Mouse (Mus musculus) adipose tissue, adult 10 weeks (tissue): Measurements from ENCODE around the gene Zfp729b. TPM values are rescaled to one million over a fixed set of nuclear protein-coding genes. Genes with fewer than 3 reads are reported as not detected.

Experiments
- polyA plus RNA-seq: library from polyadenylated mRNA; stranded (reverse); fragments of 350-450 nt; fragmentation: Illumina TruSeq; extraction: RNeasy Lipid Tissue Mini Kit (QIAGEN cat#74804); gene quantifications from one replicate; pipeline ENCODE4 v1.2.3, GENCODE M21; 2014; ENCODE audit warnings: low read depth, low replicate concordance

The Zfp729b gene
- polyA plus RNA-seq, result 5.3 TPM

GRCm38 (mm10) chr13:67609066-67609876 is at the start of gene Zfp729b:
TSS of gene Zfp729b (minus strand) at chr13:67609707.

GRCm38 (mm10) chr13:67637294-67638007 is 27.9 kb upstream of the Zfp729b start, which contains the start of the genes Gm49345 and Zfp729a:
TSS of gene Gm49345 (minus strand) at chr13:67637769.
TSS of gene Zfp729a (minus strand) at chr13:67637791.

GRCm38 (mm10) chr13:67553730-67554129 is 55.8 kb downstream of the Zfp729b start, which contains the start of gene Zfp748:
TSS of gene Zfp748 (minus strand) at chr13:67553830.

Other genes starting within 250 kb of the Zfp729b start
- gene Gm28044, start 249.2 kb downstream of the Zfp729b start, polyA plus RNA-seq, result not detected
- 2.4 TPM for gene Zfp953, start 249.1 kb downstream of the Zfp729b start, polyA plus RNA-seq
- gene Gm28041, start 234.0 kb downstream of the Zfp729b start, polyA plus RNA-seq, result 0.48 TPM
- 1.4 TPM for gene Zfp456, start 233.9 kb downstream of the Zfp729b start, polyA plus RNA-seq
- 6.1 TPM for gene Zfp429, start 209.9 kb downstream of the Zfp729b start, polyA plus RNA-seq
- gene Zfp459, start 188.3 kb downstream of the Zfp729b start, polyA plus RNA-seq, result 1.4 TPM
- 9.8 TPM for gene Zfp874a, start 158.1 kb downstream of the Zfp729b start, polyA plus RNA-seq
- 7.1 TPM for gene Zfp874b, start 125.4 kb downstream of the Zfp729b start, polyA plus RNA-seq
- gene Zfp58, start 109.2 kb downstream of the Zfp729b start, polyA plus RNA-seq, result 7.5 TPM
- not detected for gene Gm26965, start 83.6 kb downstream of the Zfp729b start, polyA plus RNA-seq
- 16.9 TPM for gene Zfp87, start 83.5 kb downstream of the Zfp729b start, polyA plus RNA-seq
- gene Zfp748, start 55.9 kb downstream of the Zfp729b start, polyA plus RNA-seq, result 5.2 TPM
- not detected for gene Gm49345, start 28.1 kb upstream of the Zfp729b start, polyA plus RNA-seq
- gene Zfp729a, start 28.1 kb upstream of the Zfp729b start, polyA plus RNA-seq, result 4.5 TPM
- 5.1 TPM for gene Zfp738, start 77.4 kb upstream of the Zfp729b start, polyA plus RNA-seq
- gene Zfp65, start 119.5 kb upstream of the Zfp729b start, polyA plus RNA-seq, result 7.5 TPM
- gene Zfp85, start 145.5 kb upstream of the Zfp729b start, polyA plus RNA-seq, result 3.6 TPM
- 1.8 TPM for gene Zfp493, start 170.0 kb upstream of the Zfp729b start, polyA plus RNA-seq
- gene Zfp273, start 204.0 kb upstream of the Zfp729b start, polyA plus RNA-seq, result 4.3 TPM
- 6.3 TPM for gene Gm10037, start 221.4 kb upstream of the Zfp729b start, polyA plus RNA-seq